Mouse (Mus musculus) bone marrow macrophage, adult 2 months (primary cell): Measurements from ENCODE around the gene Cdkn1c.

ENCODE experiments used
- CTCF ChIP-seq: IDR thresholded peaks from 2 replicates; pipeline ENCODE4 v1.5.1; 2012; ENCODE audit warnings: low read depth, mild to moderate bottlenecking, low read length, moderate library complexity
- POLR2A ChIP-seq: IDR thresholded peaks from 2 replicates; pipeline ENCODE4 v1.6.1; 2012; ENCODE audit warnings: mild to moderate bottlenecking, low read depth, low read length, borderline replicate concordance

DNA sequence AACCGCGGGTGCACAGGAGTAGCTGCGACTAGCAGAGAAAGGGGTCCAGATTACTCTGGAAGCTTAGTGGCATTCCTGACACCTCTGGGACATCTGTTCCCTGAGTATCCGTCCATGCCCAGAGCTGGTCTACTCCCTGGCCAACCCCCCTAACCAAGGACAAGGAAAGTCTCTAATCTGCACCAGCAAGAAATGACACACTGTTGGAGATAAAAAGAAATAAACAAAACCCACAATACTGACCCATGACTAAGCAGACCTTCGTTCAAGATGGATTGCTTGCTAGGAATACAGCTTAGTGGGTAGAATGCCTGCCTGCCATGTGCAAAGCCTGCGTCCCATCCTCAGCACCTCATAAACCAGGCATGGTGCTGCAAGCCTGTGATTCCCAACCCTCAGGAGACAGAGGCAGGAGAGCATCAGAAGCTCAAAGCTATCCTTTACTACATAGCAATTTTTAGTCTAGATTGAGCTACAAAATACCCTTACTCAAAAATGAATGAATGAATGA, 32.8 kb upstream of the Cdkn1c start:
- TF ChIP-seq CTCF (no peak), POLR2A (no peak)
